Mouse (Mus musculus): ENCODE results near the gene Men1. TPM values are rescaled to one million over a fixed set of nuclear protein-coding genes. Genes with fewer than 3 reads are reported as not detected.

The Men1 gene
- polyA plus RNA-seq, 1 experiment, result 84.1 TPM

GRCm38 (mm10) chr19:6342276-6342933 lies 7.6 kb downstream of the Men1 start:
- whole genome bisulfite sequencing, result 47% methylated on average over 5 of the region's 5 CpGs
- Histone ChIP-seq H3K27me3 (ENCODE audit: control insufficient read depth, insufficient read depth, low read length) (no peaks in the 10 kb centered on the region), H3K4me1 (ENCODE audit: control insufficient read depth, insufficient read depth, low read length) (peaks cover 25% of the 10 kb centered on the region), H3K4me3 (replicated peaks; ENCODE audit: insufficient read depth, low read depth, low read length) (no peak overlapping the region), H3K27ac (ENCODE audit: insufficient read depth, low read length) (no peak overlapping the region)
- no peak for TF ChIP-seq CTCF (IDR thresholded peaks at IDR 0.05; ENCODE audit: borderline replicate concordance, insufficient read depth, low read depth, low read length)
- TF ChIP-seq POLR2A (IDR thresholded peaks at IDR 0.05; ENCODE audit: borderline replicate concordance, insufficient read depth, low read length), result no peak
- DNase-seq, result no peak

- WGBS, result 83% methylated on average over 19 of the region's 19 CpGs
- no peaks in the 10 kb centered on the region for H3K27me3 ChIP-seq (ENCODE audit: control insufficient read depth, insufficient read depth, low read length)
- no peak for TF ChIP-seq POLR2A (IDR thresholded peaks at IDR 0.05; ENCODE audit: borderline replicate concordance, insufficient read depth, low read length)
- no peak for TF ChIP-seq CTCF (IDR thresholded peaks at IDR 0.05; ENCODE audit: borderline replicate concordance, insufficient read depth, low read depth, low read length)
- no peak for DNase-seq
- H3K4me3 ChIP-seq (replicated peaks; ENCODE audit: insufficient read depth, low read depth, low read length), result no peak overlapping the region
- H3K27ac ChIP-seq (ENCODE audit: insufficient read depth, low read length), result peak overlapping the region; percentile 10; the same call in 1 of the 2 replicates
- H3K4me1 ChIP-seq (ENCODE audit: control insufficient read depth, insufficient read depth, low read length), result peaks cover 25% of the 10 kb centered on the region
These were observed 8.5 kb downstream of the Men1 start for GRCm38 (mm10) chr19:6343066-6343925.

GRCm38 (mm10) chr19:6343996-6344395 lies 9.2 kb downstream of the Men1 start:
- Histone ChIP-seq H3K27ac (ENCODE audit: insufficient read depth, low read length) (peak overlapping the region; percentile 10; the same call in 1 of the 2 replicates), H3K4me1 (ENCODE audit: control insufficient read depth, insufficient read depth, low read length) (peaks cover 25% of the 10 kb centered on the region), H3K4me3 (replicated peaks; ENCODE audit: insufficient read depth, low read depth, low read length) (no peak overlapping the region), H3K27me3 (ENCODE audit: control insufficient read depth, insufficient read depth, low read length) (no peaks in the 10 kb centered on the region)
- peak in 1 of 2 experiments; percentile 74 for DNase-seq
- TF ChIP-seq POLR2A (IDR thresholded peaks at IDR 0.05; ENCODE audit: borderline replicate concordance, insufficient read depth, low read length), result no peak
- no peak for TF ChIP-seq CTCF (IDR thresholded peaks at IDR 0.05; ENCODE audit: borderline replicate concordance, insufficient read depth, low read depth, low read length)
- WGBS, result 35% methylated on average over 5 of the region's 5 CpGs

GRCm38 (mm10) chr19:6346023-6346422 lies 11.2 kb downstream of the Men1 start:
- H3K27me3 ChIP-seq (ENCODE audit: control insufficient read depth, insufficient read depth, low read length), result no peaks in the 10 kb centered on the region
- H3K4me1 ChIP-seq (ENCODE audit: control insufficient read depth, insufficient read depth, low read length), result peaks cover 25% of the 10 kb centered on the region
- TF ChIP-seq POLR2A (IDR thresholded peaks at IDR 0.05; ENCODE audit: borderline replicate concordance, insufficient read depth, low read length) (no peak), CTCF (IDR thresholded peaks at IDR 0.05; ENCODE audit: borderline replicate concordance, insufficient read depth, low read depth, low read length) (no peak)
- no peak overlapping the region for H3K27ac ChIP-seq (ENCODE audit: insufficient read depth, low read length)
- no peak for DNase-seq
- WGBS, result 38% methylated on average over 5 of the region's 5 CpGs
- no peak overlapping the region for H3K4me3 ChIP-seq (replicated peaks; ENCODE audit: insufficient read depth, low read depth, low read length)

- no peak for DNase-seq
- TF ChIP-seq CTCF (IDR thresholded peaks at IDR 0.05; ENCODE audit: borderline replicate concordance, insufficient read depth, low read depth, low read length) (no peak), POLR2A (IDR thresholded peaks at IDR 0.05; ENCODE audit: borderline replicate concordance, insufficient read depth, low read length) (no peak)
- WGBS, result 88% methylated on average over 10 of the region's 10 CpGs
- H3K4me3 ChIP-seq (replicated peaks; ENCODE audit: insufficient read depth, low read depth, low read length), result no peak overlapping the region
- H3K27ac ChIP-seq (ENCODE audit: insufficient read depth, low read length), result no peak overlapping the region
- H3K27me3 ChIP-seq (ENCODE audit: control insufficient read depth, insufficient read depth, low read length), result no peaks in the 10 kb centered on the region
- peaks cover 24% of the 10 kb centered on the region for H3K4me1 ChIP-seq (ENCODE audit: control insufficient read depth, insufficient read depth, low read length)
These were observed 11.9 kb downstream of the Men1 start for GRCm38 (mm10) chr19:6346661-6347060.

GRCm38 (mm10) chr19:6347615-6348014 lies 12.8 kb downstream of the Men1 start:
- peaks cover 16% of the 10 kb centered on the region for H3K4me1 ChIP-seq (ENCODE audit: control insufficient read depth, insufficient read depth, low read length)
- H3K27ac ChIP-seq (ENCODE audit: insufficient read depth, low read length), result no peak overlapping the region
- no peaks in the 10 kb centered on the region for H3K27me3 ChIP-seq (ENCODE audit: control insufficient read depth, insufficient read depth, low read length)
- no peak for DNase-seq
- no peak for TF ChIP-seq CTCF (IDR thresholded peaks at IDR 0.05; ENCODE audit: borderline replicate concordance, insufficient read depth, low read depth, low read length)
- TF ChIP-seq POLR2A (IDR thresholded peaks at IDR 0.05; ENCODE audit: borderline replicate concordance, insufficient read depth, low read length), result no peak
- WGBS, result 90% methylated on average over 4 of the region's 4 CpGs
- H3K4me3 ChIP-seq (replicated peaks; ENCODE audit: insufficient read depth, low read depth, low read length), result no peak overlapping the region

- no peak for TF ChIP-seq CTCF (IDR thresholded peaks at IDR 0.05; ENCODE audit: borderline replicate concordance, insufficient read depth, low read depth, low read length)
- no peak for TF ChIP-seq POLR2A (IDR thresholded peaks at IDR 0.05; ENCODE audit: borderline replicate concordance, insufficient read depth, low read length)
- no peak for DNase-seq
- WGBS, result 60% methylated on average over 9 of the region's 9 CpGs
- H3K27me3 ChIP-seq (ENCODE audit: control insufficient read depth, insufficient read depth, low read length), result no peaks in the 10 kb centered on the region
- no peak overlapping the region for H3K4me3 ChIP-seq (replicated peaks; ENCODE audit: insufficient read depth, low read depth, low read length)
- H3K4me1 ChIP-seq (ENCODE audit: control insufficient read depth, insufficient read depth, low read length), result peaks cover 8% of the 10 kb centered on the region
- H3K27ac ChIP-seq (ENCODE audit: insufficient read depth, low read length), result no peak overlapping the region
These were observed 13.9 kb downstream of the Men1 start for GRCm38 (mm10) chr19:6348717-6349116.

Measured in cerebellum, adult 2 months (tissue).